Mouse (Mus musculus) brain, embryonic 14.5 days (tissue): ENCODE results near the gene Uba5.

Experiments used
- CTCF ChIP-seq: fragments of 200-500 bp; IDR thresholded peaks from 2 replicates; pipeline ENCODE4 v1.5.1; 2012; ENCODE audit warnings: inconsistent platforms, mild to moderate bottlenecking, moderate library complexity, borderline replicate concordance; ENCODE audit not compliant: insufficient read depth, insufficient read length; ENCODE audit errors: extremely low read depth
- POLR2A ChIP-seq: fragments of 200-500 bp; IDR thresholded peaks from 2 replicates; pipeline ENCODE4 v1.6.1; 2012; ENCODE audit warnings: mild to moderate bottlenecking, inconsistent platforms, borderline replicate concordance; ENCODE audit not compliant: poor library complexity, insufficient read depth, insufficient read length, severe bottlenecking; ENCODE audit errors: extremely low read depth

DNA sequence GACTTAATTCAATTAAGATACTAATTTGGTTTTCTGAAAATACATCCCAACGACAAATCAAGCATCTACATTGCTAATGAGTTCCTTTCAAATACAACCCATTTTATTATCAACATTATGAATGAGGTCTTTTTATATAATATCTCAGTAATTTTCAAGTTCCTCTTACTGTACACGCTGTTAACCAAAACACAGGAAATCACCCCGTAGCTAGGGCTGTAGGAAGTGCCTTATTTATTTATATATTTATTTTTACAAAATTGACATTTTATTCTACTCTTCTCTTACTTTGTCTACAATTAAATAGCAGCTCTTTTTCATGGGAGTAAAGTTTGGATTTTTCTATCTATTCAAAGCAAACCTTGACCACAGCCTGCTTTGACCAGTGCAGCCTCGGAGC is 23.2 kb downstream of the Uba5 start:
- TF ChIP-seq CTCF: no peak
- TF ChIP-seq POLR2A: no peak
